8 mouse cellular contexts compared by ENCODE assay signal in genomic region chr4:105110684-105111035, GRCm38 (mm10). TPM values are rescaled to one million over a fixed set of nuclear protein-coding genes. Genes with fewer than 3 reads are reported as not detected.
DNase-seq lines count a peak whose midpoint lies in the region; ATAC-seq and TF ChIP-seq lines count a peak whose summit lies in the region.

No protein-coding gene starts in this region.

- no peak for TF ChIP-seq POLR2A in myocyte (IDR thresholded peaks at IDR 0.05; ENCODE audit: insufficient read length, low read depth)

- H3K9ac ChIP-seq in kidney, embryonic 16.5 days (replicated peaks; ENCODE audit: low read length) = peak overlapping the region; percentile 77
- 0 out of 2 replicates have a peak overlapping the region, but pooled peaks have one; percentile 70 for H3K9ac ChIP-seq in embryonic facial prominence, embryonic 12.5 days
- H3K9ac ChIP-seq in hindbrain, embryonic 15.5 days = peak overlapping the region; percentile 86

- no peaks in the 10 kb centered on the region for H3K79me2 ChIP-seq in myocyte (ENCODE audit: control insufficient read depth, insufficient read depth)

- no peak for ATAC-seq in kidney, embryonic 16.5 days (ENCODE audit: low FRiP score, low TSS enrichment)
- no peak for ATAC-seq in embryonic facial prominence, embryonic 12.5 days (ENCODE audit: insufficient number of reproducible peaks, insufficient read depth, low FRiP score, low TSS enrichment)
- peak; percentile 24; the same call in 1 of the 2 replicates for ATAC-seq in hindbrain, embryonic 15.5 days (ENCODE audit: low FRiP score, low read depth)

- 67% methylated on average over 4 of the region's 4 CpGs for WGBS in kidney, embryonic 16.5 days
- WGBS in embryonic facial prominence, embryonic 12.5 days = 65% methylated on average over 4 of the region's 4 CpGs
- WGBS in hindbrain, embryonic 15.5 days = 44% methylated on average over 4 of the region's 4 CpGs

- H3K4me2 ChIP-seq in kidney, embryonic 16.5 days (replicated peaks; ENCODE audit: low read depth, low read length) = peak overlapping the region; percentile 98
- peak overlapping the region; percentile 95 for H3K4me2 ChIP-seq in embryonic facial prominence, embryonic 12.5 days (replicated peaks)
- H3K4me2 ChIP-seq in hindbrain, embryonic 15.5 days = peak overlapping the region; percentile 68
- peak overlapping the region; percentile 83 for H3K4me2 ChIP-seq in myocyte (ENCODE audit: low read depth)

- H3K4me1 ChIP-seq in kidney, embryonic 16.5 days (ENCODE audit: insufficient read depth, low read length) = peaks cover 7% of the 10 kb centered on the region; the same call in 1 of the 2 replicates
- peaks cover 12% of the 10 kb centered on the region for H3K4me1 ChIP-seq in embryonic facial prominence, embryonic 12.5 days
- peaks cover 23% of the 10 kb centered on the region for H3K4me1 ChIP-seq in hindbrain, embryonic 15.5 days (replicated peaks)

- no peak overlapping the region for H3K27ac ChIP-seq in kidney, embryonic 16.5 days (ENCODE audit: low read length)
- no peak overlapping the region for H3K27ac ChIP-seq in embryonic facial prominence, embryonic 12.5 days
- H3K27ac ChIP-seq in hindbrain, embryonic 15.5 days (replicated peaks) = peak overlapping the region; percentile 92

- peak overlapping the region; percentile 29 for H3ac ChIP-seq in myocyte (ENCODE audit: control insufficient read depth, insufficient read length)

- peak overlapping the region; percentile 75 for H3K4me3 ChIP-seq in kidney, embryonic 16.5 days (ENCODE audit: low read length)
- H3K4me3 ChIP-seq in embryonic facial prominence, embryonic 12.5 days = peak overlapping the region; percentile 69
- peak overlapping the region; percentile 79 for H3K4me3 ChIP-seq in hindbrain, embryonic 15.5 days
- peak overlapping the region; percentile 44 for H3K4me3 ChIP-seq in myocyte

- H3K36me3 ChIP-seq in kidney, embryonic 16.5 days (ENCODE audit: insufficient read depth, low read length) = no peaks in the 10 kb centered on the region
- no peaks in the 10 kb centered on the region for H3K36me3 ChIP-seq in embryonic facial prominence, embryonic 12.5 days
- H3K36me3 ChIP-seq in hindbrain, embryonic 15.5 days = no peaks in the 10 kb centered on the region
- H3K36me3 ChIP-seq in myocyte (ENCODE audit: control insufficient read depth, insufficient read depth) = no peaks in the 10 kb centered on the region

- no peaks in the 10 kb centered on the region for H3K9me3 ChIP-seq in kidney, embryonic 16.5 days (ENCODE audit: low read length)
- H3K9me3 ChIP-seq in embryonic facial prominence, embryonic 12.5 days = no peaks in the 10 kb centered on the region
- H3K9me3 ChIP-seq in hindbrain, embryonic 15.5 days = no peaks in the 10 kb centered on the region

- DNase-seq in kidney, postnatal 14 days = no peak
- no peak for DNase-seq in adrenal gland, postnatal 10 days
- DNase-seq in frontal cortex, adult 2 months (ENCODE audit: extremely low spot score in 1 of 2, low spot score in 1 of 2) = no peak
- no peak for DNase-seq in thymus, postnatal 14 days

- H3K27me3 ChIP-seq in kidney, embryonic 16.5 days (ENCODE audit: insufficient read depth, low read length) = peaks cover 8% of the 10 kb centered on the region; the same call in 1 of the 2 replicates
- peaks cover 29% of the 10 kb centered on the region for H3K27me3 ChIP-seq in embryonic facial prominence, embryonic 12.5 days
- H3K27me3 ChIP-seq in hindbrain, embryonic 15.5 days = no peaks in the 10 kb centered on the region
- no peaks in the 10 kb centered on the region for H3K27me3 ChIP-seq in myocyte (ENCODE audit: control insufficient read depth, insufficient read depth, insufficient read length)

TF ChIP-seq in myocyte, 11 proteins besides CTCF, POLR2A, EP300 and RAD21:
- TF ChIP-seq CEBPB (IDR thresholded peaks at IDR 0.05; ENCODE audit: insufficient read depth, poor library complexity, severe bottlenecking) (no peak), USF1 (IDR thresholded peaks at IDR 0.05; ENCODE audit: low read depth) (no peak), MAX (IDR thresholded peaks at IDR 0.05; ENCODE audit: low read depth) (no peak), TCF12 (IDR thresholded peaks at IDR 0.05; ENCODE audit: insufficient read depth, poor library complexity, severe bottlenecking) (no peak), POLR2AphosphoS2 (IDR thresholded peaks at IDR 0.05; ENCODE audit: insufficient read length, low read depth) (no peak), SRF (IDR thresholded peaks at IDR 0.05; ENCODE audit: control insufficient read depth, insufficient read length, low read depth) (no peak), REST (IDR thresholded peaks at IDR 0.05; ENCODE audit: insufficient read depth, insufficient read length) (no peak), MYOD1 (IDR thresholded peaks at IDR 0.05; ENCODE audit: control insufficient read depth in 1 of 3, insufficient read length in 2 of 3, low read depth in 2 of 3) (no peak), MYOG (IDR thresholded peaks at IDR 0.05; ENCODE audit: control insufficient read depth in 1 of 3, insufficient read depth in 1 of 3, insufficient read length in 2 of 3, low read depth in 2 of 3) (no peak), TCF3 (IDR thresholded peaks at IDR 0.05; ENCODE audit: insufficient read length, low read depth) (no peak), E2F4 (IDR thresholded peaks at IDR 0.05; ENCODE audit: insufficient read depth) (no peak)

RNA-seq across cellular contexts. Expression of gene Prkaa2, which starts 1.0 kb away (rescaled TPM):
- polyA plus RNA-seq in kidney, embryonic 16.5 days (2015; fragmentation: Nextera tagmentation; extraction: Ambion mirVana) = 8.8 and 9.1 TPM in 2 replicates
- polyA plus RNA-seq in embryonic facial prominence, embryonic 12.5 days (2016; fragmentation: Nextera tagmentation; extraction: Ambion mirVana) = 1.5 and 1.8 TPM in 2 replicates
- 13.4 and 14.0 TPM in 2 replicates for polyA plus RNA-seq in hindbrain, embryonic 15.5 days (2015; fragmentation: Nextera tagmentation; extraction: Ambion mirVana)
- 2.2 TPM for polyA plus RNA-seq in myocyte (2012; fragmentation: generic; extraction: Trizol)
- 10 to 100 TPM in 1 of 2 experiments, 1 to 10 TPM in 1; 7.6 to 12.7 TPM for total RNA-seq in adrenal gland, postnatal 10 days (2021)
- polyA plus RNA-seq in frontal cortex, adult 2 months (2012; rRNA removed) = 9.6 and 11.5 TPM in 2 replicates

RNA-seq across cellular contexts. Expression of gene Plpp3, which starts 46.5 kb away (rescaled TPM):
- 69.2 and 76.3 TPM in 2 replicates for polyA plus RNA-seq in kidney, embryonic 16.5 days (2015; fragmentation: Nextera tagmentation; extraction: Ambion mirVana)
- polyA plus RNA-seq in embryonic facial prominence, embryonic 12.5 days (2016; fragmentation: Nextera tagmentation; extraction: Ambion mirVana) = 115 TPM in 2 replicates
- 92.4 and 95.1 TPM in 2 replicates for polyA plus RNA-seq in hindbrain, embryonic 15.5 days (2015; fragmentation: Nextera tagmentation; extraction: Ambion mirVana)
- polyA plus RNA-seq in myocyte (2012; fragmentation: generic; extraction: Trizol) = 12.7 TPM
- 100 to 1,000 TPM; 157 to 169 TPM for total RNA-seq in adrenal gland, postnatal 10 days (2021)
- 200 and 237 TPM in 2 replicates for polyA plus RNA-seq in frontal cortex, adult 2 months (2012; rRNA removed)
